Mouse (Mus musculus) neural tube, embryonic 15.5 days (tissue): Measurements from ENCODE around the gene Nlrp14. TPM values are rescaled to one million over a fixed set of nuclear protein-coding genes. Genes with fewer than 3 reads are reported as not detected.
"Not testable (repeated sequence)": the region's sequence is repeated elsewhere in the genome, so short reads cannot be mapped to it uniquely, and the experiment has no call there.

Experiments
- ATAC-seq: fragments of 200-750 bp; cut with Nextera tagmentation; 2 replicates; pipeline ENCODE4 v1.8.0; 2017; ENCODE audit warnings: mild to moderate bottlenecking, moderate TSS enrichment, moderate library complexity; ENCODE audit not compliant: low FRiP score
- H3K27ac ChIP-seq: fragments of 300-500 bp; sonication (generic); replicated peaks from 2 replicates; pipeline ENCODE4 v1.5.1; 2015; ENCODE audit warnings: mild to moderate bottlenecking, inconsistent platforms
- H3K27me3 ChIP-seq: fragments of 300-500 bp; sonication (generic); replicated peaks from 2 replicates; pipeline ENCODE4 v1.6.1; 2015; ENCODE audit warnings: inconsistent platforms
- H3K36me3 ChIP-seq: fragments of 300-500 bp; sonication (generic); 2 replicates; pipeline ENCODE4 v1.6.1; 2015; ENCODE audit warnings: inconsistent platforms
- H3K4me1 ChIP-seq: fragments of 300-500 bp; sonication (generic); 2 replicates; pipeline ENCODE4 v1.6.1; 2015; ENCODE audit warnings: inconsistent platforms
- H3K4me2 ChIP-seq: fragments of 300-500 bp; sonication (generic); 2 replicates; pipeline ENCODE4 v1.6.1; 2015; ENCODE audit warnings: inconsistent platforms, mild to moderate bottlenecking, moderate library complexity
- H3K4me3 ChIP-seq: fragments of 300-500 bp; sonication (generic); replicated peaks from 2 replicates; pipeline ENCODE4 v1.5.1; 2015; ENCODE audit warnings: mild to moderate bottlenecking, inconsistent platforms
- H3K9ac ChIP-seq: fragments of 300-500 bp; sonication (generic); replicated peaks from 2 replicates; pipeline ENCODE4 v1.6.1; 2015; ENCODE audit warnings: mild to moderate bottlenecking, inconsistent platforms
- H3K9me3 ChIP-seq: fragments of 300-500 bp; sonication (generic); replicated peaks from 2 replicates; pipeline ENCODE4 v1.6.1; 2016; ENCODE audit warnings: inconsistent platforms
- WGBS: fragments of 180-500 bp; shearing (Covaris S2); methylation state at CpG from one replicate; pipeline ENCODE4 v1.1.7; 2015; ENCODE audit warnings: mixed read lengths; 5-methylcytosine and 5-hydroxymethylcytosine counted together
- polyA plus RNA-seq: library from polyadenylated mRNA; unstranded; fragments of >200 nt; fragmentation: Nextera tagmentation; extraction: Ambion mirVana; gene quantifications from 2 replicates; pipeline ENCODE4 v1.2.1, GENCODE M21; 2015

Nlrp14 gene
- polyA plus RNA-seq, result not detected in 2 replicates

GRCm38 (mm10) chr7:107166690-107167089 lies at the start of gene Nlrp14:
Nlrp14 (plus strand) TSS chr7:107166990.
- H3K9ac ChIP-seq, result no peak within 1 kb of the TSS
- H3K27ac ChIP-seq, result no peak within 1 kb of the TSS
- H3K4me1 ChIP-seq, result no peaks in the 10 kb centered on the region
- no peak within 1 kb of the TSS for H3K4me2 ChIP-seq
- H3K9me3 ChIP-seq, result no peaks in the 10 kb centered on the region
- no peak within 1 kb of the TSS for H3K4me3 ChIP-seq
- no peaks in the 10 kb centered on the region for H3K36me3 ChIP-seq
- 82% methylated on average over 10 of the region's 10 CpGs for WGBS
- ATAC-seq, result no peak
- no peaks in the 10 kb centered on the region for H3K27me3 ChIP-seq

GRCm38 (mm10) chr7:107130983-107131382 lies 35.8 kb upstream of the Nlrp14 start, which contains the start of gene Olfr715:
Olfr715 (minus strand) TSS chr7:107131083.
- H3K4me1 ChIP-seq, H3K27me3 ChIP-seq, H3K4me2 ChIP-seq, H3K9me3 ChIP-seq, ATAC-seq, H3K36me3 ChIP-seq, H3K4me3 ChIP-seq, H3K27ac ChIP-seq, H3K9ac ChIP-seq: not testable (repeated sequence)
- WGBS, result 92% methylated on average over 3 of the region's 3 CpGs

DNA sequence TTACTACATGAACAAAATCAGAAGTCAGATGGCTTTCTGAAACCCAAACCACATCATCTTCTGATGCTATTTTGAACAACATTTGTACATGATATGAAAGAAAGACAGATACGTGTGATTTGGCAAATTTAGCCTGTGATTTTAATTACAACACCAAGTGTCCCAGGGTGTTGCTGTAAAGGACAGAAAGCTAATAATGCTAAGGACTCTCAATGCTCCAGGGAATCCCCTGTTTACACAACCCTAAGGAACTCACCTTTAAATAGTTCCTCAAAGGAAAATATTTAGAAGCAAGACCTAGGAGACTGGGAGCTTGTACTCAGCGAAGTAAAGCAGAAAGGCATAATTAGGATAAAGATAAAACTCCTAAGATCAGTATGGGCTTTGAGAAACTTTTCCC lies 28.8 kb upstream of the Nlrp14 start, which contains the start of gene Olfr716:
TSS of gene Olfr716 (plus strand) at position 301 of the 400 bp plus-strand sequence.
- not testable (repeated sequence) for H3K9me3 ChIP-seq, H3K9ac ChIP-seq, H3K4me3 ChIP-seq, H3K36me3 ChIP-seq, ATAC-seq, H3K27me3 ChIP-seq, H3K4me2 ChIP-seq, H3K4me1 ChIP-seq, H3K27ac ChIP-seq
- WGBS, result 76% methylated on average over 2 of the region's 2 CpGs

- H3K9me3 ChIP-seq, result no peaks in the 10 kb centered on the region
Observed at GRCm38 (mm10) chr7:107180406-107180805, 13.6 kb downstream of the Nlrp14 start.

DNA sequence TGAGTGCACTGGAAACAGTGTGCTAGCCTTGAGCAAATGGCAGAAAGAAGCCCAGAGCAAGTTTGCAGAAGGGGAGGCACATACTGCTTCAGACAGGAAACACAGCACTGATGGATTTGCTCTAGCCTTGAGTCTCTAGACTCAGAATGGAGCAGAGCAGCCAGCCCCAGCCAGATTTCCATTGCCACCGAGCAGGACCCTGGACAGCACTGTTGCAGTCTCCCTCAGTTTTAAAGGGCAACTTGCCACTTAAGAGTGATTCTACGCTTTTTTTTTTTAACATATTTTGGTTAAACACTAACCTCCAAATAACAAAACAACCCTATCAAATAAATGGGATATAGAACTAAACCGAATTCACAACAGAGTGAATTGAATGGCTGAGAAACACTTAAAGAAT lies 35.0 kb downstream of the Nlrp14 start:
- Histone ChIP-seq H3K27me3 (no peaks in the 10 kb centered on the region), H3K27ac (no peak overlapping the region), H3K4me1 (no peaks in the 10 kb centered on the region), H3K4me2 (no peak overlapping the region), H3K9ac (no peak overlapping the region), H3K36me3 (no peaks in the 10 kb centered on the region), H3K9me3 (no peaks in the 10 kb centered on the region), H3K4me3 (no peak overlapping the region)
- WGBS, result 47% methylated on average over 3 of the region's 3 CpGs
- ATAC-seq, result no peak

More at GRCm38 (mm10) chr7:107180406-107180805, 13.6 kb downstream of the Nlrp14 start:
- Histone ChIP-seq H3K9ac (no peak overlapping the region), H3K4me3 (no peak overlapping the region), H3K36me3 (no peaks in the 10 kb centered on the region), H3K4me2 (no peak overlapping the region), H3K27me3 (no peaks in the 10 kb centered on the region), H3K4me1 (no peaks in the 10 kb centered on the region), H3K27ac (no peak overlapping the region)
- ATAC-seq, result no peak
- 50% methylated on average over 2 of the region's 2 CpGs for WGBS

DNA sequence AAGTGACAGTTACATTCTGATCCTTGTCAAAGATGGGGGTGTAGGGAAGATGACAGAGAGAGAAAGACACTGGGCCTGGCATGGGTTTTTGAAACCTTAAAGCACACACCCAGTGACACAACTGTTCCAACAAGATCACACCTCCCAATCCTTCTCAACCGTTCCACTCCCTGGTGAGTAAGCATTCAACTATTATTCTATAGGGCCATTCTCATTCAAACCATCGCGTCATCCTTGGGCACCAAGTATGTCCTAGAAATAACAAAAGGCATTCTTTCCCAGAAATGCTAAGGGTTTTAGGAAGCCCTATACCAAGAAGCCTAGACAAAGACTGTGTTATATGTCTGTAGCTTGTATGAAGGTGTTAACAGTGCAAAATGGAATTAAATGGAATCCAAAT lies 41.1 kb downstream of the Nlrp14 start:
- H3K4me2 ChIP-seq, result no peak overlapping the region
- H3K36me3 ChIP-seq, result no peaks in the 10 kb centered on the region
- H3K4me1 ChIP-seq, result peaks cover 2% of the 10 kb centered on the region; the same call in 1 of the 2 replicates
- ATAC-seq, result no peak
- no peak overlapping the region for H3K27ac ChIP-seq
- peaks cover 37% of the 10 kb centered on the region for H3K27me3 ChIP-seq
- no peak overlapping the region for H3K4me3 ChIP-seq
- H3K9me3 ChIP-seq, result peaks cover 6% of the 10 kb centered on the region; the same call in 1 of the 2 replicates
- H3K9ac ChIP-seq, result no peak overlapping the region
- WGBS, result 78% methylated on average over 3 of the region's 3 CpGs

DNA sequence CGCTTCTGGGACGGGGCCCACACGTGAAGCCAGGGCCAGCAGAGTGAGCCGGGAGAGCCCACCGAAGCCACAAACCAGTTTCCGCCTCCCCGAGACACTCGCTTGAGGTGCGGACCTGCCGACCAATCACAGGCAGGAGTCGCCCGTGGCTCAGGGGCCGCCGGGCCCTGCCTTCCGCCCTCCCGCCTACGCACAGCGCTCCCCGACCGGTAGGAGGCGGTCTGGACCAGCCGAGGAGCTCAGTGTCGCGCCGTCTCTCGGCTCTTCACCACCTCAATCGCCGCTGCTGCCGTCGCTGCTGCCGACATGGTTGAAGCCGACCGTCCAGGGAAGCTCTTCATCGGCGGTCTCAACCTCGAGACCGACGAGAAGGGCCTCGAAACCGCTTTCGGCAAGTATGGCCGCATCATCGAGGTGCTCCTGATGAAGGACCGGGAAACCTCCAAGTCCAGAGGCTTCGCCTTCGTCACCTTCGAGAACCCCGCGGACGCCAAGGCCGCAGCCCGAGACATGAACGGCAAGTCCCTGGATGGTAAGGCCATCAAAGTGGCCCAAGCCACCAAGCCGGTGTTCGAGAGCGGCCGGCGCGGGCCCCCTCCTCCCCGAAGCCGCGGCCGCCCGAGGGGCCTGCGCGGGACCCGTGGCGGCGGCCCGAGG lies 42.5 kb downstream of the Nlrp14 start, which contains the start of gene Rbmxl2:
TSS of gene Rbmxl2 (plus strand) at position 242 of the 657 bp plus-strand sequence.
- Histone ChIP-seq H3K9ac (no peak within 1 kb of the TSS), H3K4me3 (peak within 1 kb of the TSS; percentile 27), H3K4me2 (peak within 1 kb of the TSS; percentile 44), H3K9me3 (peaks cover 6% of the 10 kb centered on the region; the same call in 1 of the 2 replicates), H3K4me1 (peaks cover 2% of the 10 kb centered on the region; the same call in 1 of the 2 replicates), H3K36me3 (no peaks in the 10 kb centered on the region), H3K27me3 (peaks cover 40% of the 10 kb centered on the region), H3K27ac (no peak within 1 kb of the TSS)
- 43% methylated on average over 69 of the region's 70 CpGs for WGBS
- no peak for ATAC-seq

- H3K27me3 ChIP-seq, result peaks cover 42% of the 10 kb centered on the region
- H3K9ac ChIP-seq, result no peak overlapping the region
- H3K9me3 ChIP-seq, result peaks cover 6% of the 10 kb centered on the region; the same call in 1 of the 2 replicates
- peak overlapping the region; percentile 27 for H3K4me3 ChIP-seq
- H3K36me3 ChIP-seq, result no peaks in the 10 kb centered on the region
- no peak overlapping the region for H3K27ac ChIP-seq
- peaks cover 2% of the 10 kb centered on the region; the same call in 1 of the 2 replicates for H3K4me1 ChIP-seq
- H3K4me2 ChIP-seq, result peak overlapping the region; percentile 44
- peak; percentile 38; the same call in 1 of the 2 replicates for ATAC-seq
- WGBS, result 25% methylated on average over 68 of the region's 77 CpGs
Observed at GRCm38 (mm10) chr7:107210126-107210576, 43.4 kb downstream of the Nlrp14 start.

DNA sequence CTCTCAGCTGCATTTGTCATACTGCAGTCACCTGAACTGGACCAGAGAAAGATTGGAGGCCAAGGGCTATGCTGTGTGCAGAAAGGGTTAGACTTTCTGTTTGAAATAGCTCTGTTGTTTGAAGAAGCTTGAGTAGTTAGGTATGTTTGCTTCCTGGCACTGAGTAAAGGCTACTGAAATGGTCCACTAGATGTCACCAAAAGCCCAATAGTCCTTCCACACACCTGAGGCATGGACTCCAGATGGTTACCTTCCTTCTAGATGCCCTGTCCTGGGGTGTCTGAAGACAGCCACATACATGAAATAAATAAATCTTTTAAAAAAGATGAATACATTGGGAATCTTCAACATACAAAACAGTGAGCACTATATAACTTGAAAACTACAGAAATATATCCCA lies 48.9 kb downstream of the Nlrp14 start:
- H3K4me1 ChIP-seq, result no peaks in the 10 kb centered on the region
- H3K9me3 ChIP-seq, result no peaks in the 10 kb centered on the region
- ATAC-seq, result peak; percentile 86
- H3K36me3 ChIP-seq, result no peaks in the 10 kb centered on the region
- H3K27me3 ChIP-seq, result peaks cover 17% of the 10 kb centered on the region
- no peak overlapping the region for H3K27ac ChIP-seq
- no peak overlapping the region for H3K4me2 ChIP-seq
- no peak overlapping the region for H3K4me3 ChIP-seq
- H3K9ac ChIP-seq, result no peak overlapping the region

DNA sequence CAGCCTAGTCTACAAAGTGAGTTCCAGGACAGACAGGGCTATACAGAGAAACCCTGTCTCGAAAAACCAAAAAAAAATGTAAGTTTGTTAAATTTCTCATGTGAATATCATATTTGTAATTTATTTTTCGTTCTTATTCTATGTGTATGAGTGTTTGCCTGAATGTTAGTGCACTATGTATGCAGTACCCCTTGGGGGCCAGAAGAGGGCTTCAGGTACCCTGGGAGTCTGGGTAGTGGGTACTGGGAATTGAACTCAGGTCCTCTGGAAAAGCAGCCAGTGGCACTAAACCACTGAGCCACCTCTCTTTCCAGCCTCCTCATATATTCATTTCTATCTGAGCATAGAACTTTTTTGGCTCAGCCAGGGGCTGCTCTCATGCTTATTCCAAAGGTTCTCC lies 50.1 kb downstream of the Nlrp14 start:
- Histone ChIP-seq H3K27me3 (peaks cover 6% of the 10 kb centered on the region; the same call in 1 of the 2 replicates), H3K4me1 (no peaks in the 10 kb centered on the region), H3K9ac (no peak overlapping the region), H3K27ac (no peak overlapping the region), H3K4me3 (no peak overlapping the region), H3K4me2 (no peak overlapping the region), H3K36me3 (no peaks in the 10 kb centered on the region), H3K9me3 (no peaks in the 10 kb centered on the region)
- no peak for ATAC-seq
- 81% methylated on average over 2 of the region's 2 CpGs for WGBS

DNA sequence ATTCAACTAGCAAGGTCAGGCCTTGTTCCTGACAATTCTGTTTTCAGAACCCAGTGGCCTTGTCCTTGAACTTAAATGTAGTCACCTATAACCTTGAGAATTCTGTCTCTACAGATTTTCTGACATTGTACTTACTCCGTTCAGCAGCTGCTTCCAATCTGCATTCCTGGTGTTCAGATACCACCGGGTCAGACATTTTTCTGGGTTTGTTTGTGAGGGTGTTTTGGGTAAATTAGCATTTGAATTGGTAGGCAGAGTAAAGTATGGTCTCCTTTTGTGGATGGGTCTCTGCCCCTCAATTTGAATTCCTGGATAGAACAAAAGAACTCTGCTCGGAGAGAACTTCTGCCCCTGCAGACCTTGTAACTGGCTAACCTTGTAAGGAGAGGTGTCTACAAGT lies 70.1 kb downstream of the Nlrp14 start:
- H3K4me2 ChIP-seq, result no peak overlapping the region
- H3K9ac ChIP-seq, result no peak overlapping the region
- no peaks in the 10 kb centered on the region for H3K9me3 ChIP-seq
- H3K36me3 ChIP-seq, result no peaks in the 10 kb centered on the region
- no peak overlapping the region for H3K27ac ChIP-seq
- no peak for ATAC-seq
- H3K27me3 ChIP-seq, result no peaks in the 10 kb centered on the region
- no peaks in the 10 kb centered on the region for H3K4me1 ChIP-seq
- WGBS, result 10% methylated on average over 3 of the region's 3 CpGs
- no peak overlapping the region for H3K4me3 ChIP-seq

DNA sequence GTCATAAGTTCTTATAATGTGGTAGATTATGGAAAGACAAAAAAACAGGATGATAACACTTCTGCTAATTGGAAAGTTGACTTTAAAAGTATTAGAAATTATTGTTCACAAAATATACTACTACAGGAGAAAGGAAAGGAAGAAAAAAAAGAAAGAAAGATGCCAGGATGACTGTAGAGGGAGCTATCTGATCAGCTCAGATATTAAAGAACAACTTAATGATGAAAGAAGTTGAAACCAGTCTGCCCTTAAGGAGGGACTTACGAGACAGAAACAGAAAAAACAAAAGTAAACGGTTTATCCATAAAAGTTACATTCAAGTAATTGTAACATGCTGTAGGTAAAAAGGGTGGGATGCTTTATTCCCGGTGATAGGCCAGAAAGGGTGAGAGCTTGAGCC lies 70.7 kb downstream of the Nlrp14 start:
- H3K27me3 ChIP-seq, result no peaks in the 10 kb centered on the region
- H3K27ac ChIP-seq, result no peak overlapping the region
- no peak overlapping the region for H3K4me2 ChIP-seq
- no peak overlapping the region for H3K4me3 ChIP-seq
- no peaks in the 10 kb centered on the region for H3K36me3 ChIP-seq
- 81% methylated on average over 3 of the region's 3 CpGs for WGBS
- no peak overlapping the region for H3K9ac ChIP-seq
- no peak for ATAC-seq
- no peaks in the 10 kb centered on the region for H3K9me3 ChIP-seq
- no peaks in the 10 kb centered on the region for H3K4me1 ChIP-seq
